ENCODE assay signal across 25 mouse cellular contexts in the genomic region with DNA sequence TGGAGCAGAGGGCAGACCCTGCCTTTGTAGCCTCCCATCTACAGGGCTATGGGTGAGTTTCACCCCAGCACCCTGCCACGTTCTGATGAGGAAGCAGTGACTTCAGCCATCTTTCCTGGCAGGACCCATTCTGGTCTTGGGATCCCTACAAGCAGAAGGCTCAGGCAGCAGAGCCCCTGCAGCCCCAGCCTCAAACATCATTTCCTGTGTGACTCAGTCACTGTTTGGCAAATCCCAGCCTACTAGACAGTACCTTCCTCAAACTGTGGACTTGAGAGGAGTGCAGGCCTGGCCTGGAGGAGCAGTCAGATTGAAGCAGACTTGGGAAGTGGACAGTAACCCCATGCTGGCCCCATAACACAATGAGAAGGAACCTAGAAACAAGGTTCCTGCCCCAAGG. TPM values are rescaled to one million over a fixed set of nuclear protein-coding genes. Genes with fewer than 3 reads are reported as not detected.
DNase-seq lines count a peak whose midpoint lies in the region; ATAC-seq lines count a peak whose summit lies in the region.
"Had no signal": no experiment of that assay in that cellular context is flagged by ENCODE, and none has a peak within 500 bp of the region (broad histone marks: within the 10 kb centered on the region; RNA-seq: fewer than 3 reads in every experiment).

No protein-coding gene starts in this region.

- H3K4me1 ChIP-seq in forebrain, embryonic 10.5 days: peaks cover 51% of the 10 kb centered on the region
- peaks cover 10% of the 10 kb centered on the region; the same call in 1 of the 2 replicates for H3K4me1 ChIP-seq in forebrain, embryonic 11.5 days (replicated peaks; ENCODE audit: control insufficient read depth, insufficient read depth, low read length)
- H3K4me1 ChIP-seq in forebrain, embryonic 15.5 days: peaks cover 33% of the 10 kb centered on the region

- peak overlapping the region; percentile 42; the same call in 1 of the 2 replicates for H3K27ac ChIP-seq in forebrain, embryonic 10.5 days
- H3K27ac ChIP-seq in forebrain, embryonic 11.5 days (ENCODE audit: low read depth, low read length): no peak overlapping the region
- H3K27ac ChIP-seq in forebrain, embryonic 15.5 days (replicated peaks): peak overlapping the region; percentile 61
- H3K27ac ChIP-seq: heart, adult 2 months; heart, embryonic 15.5 days had no signal

- no peak overlapping the region for H3K9ac ChIP-seq in forebrain, embryonic 11.5 days (ENCODE audit: low read length)
- H3K9ac ChIP-seq in forebrain, embryonic 15.5 days (replicated peaks): no peak overlapping the region
- H3K9ac ChIP-seq: heart, embryonic 15.5 days had no signal

- H3K9me3 ChIP-seq in forebrain, embryonic 10.5 days: no peaks in the 10 kb centered on the region
- H3K9me3 ChIP-seq in forebrain, embryonic 11.5 days (ENCODE audit: control insufficient read depth, low read length): no peaks in the 10 kb centered on the region
- H3K9me3 ChIP-seq in forebrain, embryonic 15.5 days: no peaks in the 10 kb centered on the region
- H3K9me3 ChIP-seq: heart, embryonic 15.5 days had no signal

- H3K27me3 ChIP-seq in forebrain, embryonic 10.5 days (ENCODE audit: poor library complexity, severe bottlenecking): no peaks in the 10 kb centered on the region
- no peaks in the 10 kb centered on the region for H3K27me3 ChIP-seq in forebrain, embryonic 11.5 days (ENCODE audit: control insufficient read depth, insufficient read depth, low read length)
- no peaks in the 10 kb centered on the region for H3K27me3 ChIP-seq in forebrain, embryonic 15.5 days

- no peaks in the 10 kb centered on the region for H3K36me3 ChIP-seq in forebrain, embryonic 10.5 days (replicated peaks)
- H3K36me3 ChIP-seq in forebrain, embryonic 11.5 days (ENCODE audit: control insufficient read depth, insufficient read depth, low read length): no peaks in the 10 kb centered on the region
- no peaks in the 10 kb centered on the region for H3K36me3 ChIP-seq in forebrain, embryonic 15.5 days
- H3K36me3 ChIP-seq: heart, embryonic 15.5 days had no signal

- H3K4me2 ChIP-seq in forebrain, embryonic 11.5 days (ENCODE audit: low read depth, low read length, severe bottlenecking): no peak overlapping the region
- H3K4me2 ChIP-seq in forebrain, embryonic 15.5 days (replicated peaks): no peak overlapping the region
- H3K4me2 ChIP-seq: heart, embryonic 15.5 days had no signal

- ATAC-seq in forebrain, embryonic 11.5 days (replicated peaks; ENCODE audit: low FRiP score): no peak
- ATAC-seq in forebrain, embryonic 15.5 days (replicated peaks): no peak
- ATAC-seq: intestine, embryonic 16.5 days; lung, postnatal 0 days had no signal

- no peak overlapping the region for H3K4me3 ChIP-seq in forebrain, embryonic 10.5 days
- H3K4me3 ChIP-seq in forebrain, embryonic 11.5 days (ENCODE audit: low read depth, low read length): no peak overlapping the region
- no peak overlapping the region for H3K4me3 ChIP-seq in forebrain, embryonic 15.5 days
- H3K4me3 ChIP-seq: heart, adult 2 months; heart, embryonic 15.5 days had no signal

- 70% methylated on average over 1 of the region's 1 CpGs for WGBS in forebrain, embryonic 10.5 days
- WGBS in forebrain, embryonic 11.5 days: 76% methylated on average over 1 of the region's 1 CpGs
- 71% methylated on average over 1 of the region's 1 CpGs for WGBS in forebrain, embryonic 15.5 days

- DNase-seq in forebrain, embryonic 10.5 days (ENCODE audit: extremely low spot score, low spot score): no peak
- DNase-seq in forebrain, embryonic 11.5 days (ENCODE audit: low spot score): no peak
- DNase-seq in 3134 (ENCODE audit: extremely low read depth, insufficient read length, low spot score): peak; percentile 64
- DNase-seq in c-Kit-positive CD71-negative TER-119-negative erythroid progenitor cells, embryonic 14.5 days (ENCODE audit: low read depth): peak; percentile 30
- no peak for DNase-seq in thymus, postnatal 25 days
- no peak for DNase-seq in T-cell, adult 2 months (ENCODE audit: low spot score)
- no peak for DNase-seq in testis, postnatal 14 days (ENCODE audit: low spot score)
- DNase-seq: adrenal gland, adult 8-10 months; cerebellum, adult 11 months; gastrocnemius, postnatal 14 days; heart, adult 2 months; liver; thymus, adult 18-20 months had no signal

RNA-seq across cellular contexts. Expression of gene Rtn4r, which starts 33.7 kb away (rescaled TPM):
- 0.87 and 1.2 TPM in 2 replicates for polyA plus RNA-seq in forebrain, embryonic 10.5 days (2016; fragmentation: Nextera tagmentation; extraction: Ambion mirVana)
- 3.2 and 4.0 TPM in 2 replicates for polyA plus RNA-seq in forebrain, embryonic 11.5 days (2014; fragmentation: Nextera tagmentation; extraction: Ambion mirVana)
- polyA plus RNA-seq in forebrain, embryonic 15.5 days (2015; fragmentation: Nextera tagmentation; extraction: Ambion mirVana): 18.1 and 21.9 TPM in 2 replicates

RNA-seq across cellular contexts. Expression of gene Ccdc188, which starts 56.5 kb away (rescaled TPM):
- not detected in 2 replicates for polyA plus RNA-seq in forebrain, embryonic 10.5 days (2016; fragmentation: Nextera tagmentation; extraction: Ambion mirVana)
- not detected in 2 replicates for polyA plus RNA-seq in forebrain, embryonic 11.5 days (2014; fragmentation: Nextera tagmentation; extraction: Ambion mirVana)
- 0.27 TPM in 1 of 2 replicates, not detected in the other for polyA plus RNA-seq in forebrain, embryonic 15.5 days (2015; fragmentation: Nextera tagmentation; extraction: Ambion mirVana)
- polyA plus RNA-seq: brain, embryonic 14.5 days; heart, adult 2 months; heart, embryonic 15.5 days; hindbrain, embryonic 16.5 days; intestine, embryonic 16.5 days; kidney, embryonic 16.5 days; large intestine, adult 2 months; liver, embryonic 16.5 days; lung, postnatal 0 days; neural tube, embryonic 14.5 days; stomach, embryonic 14.5 days; urinary bladder, adult 2 months had no signal

Comparison
In these comparisons a context has a peak if more than half of its experiments do, and no peak if none do; other contexts are left out.
1. DNase-seq: peak in 3134 (single experiment) and c-Kit-positive CD71-negative TER-119-negative erythroid progenitor cells, embryonic 14.5 days (single experiment); none in forebrain, embryonic 10.5 days (single experiment), forebrain, embryonic 11.5 days (single experiment), thymus, postnatal 25 days (single experiment), T-cell, adult 2 months (single experiment) and testis, postnatal 14 days (single experiment).